Mouse (Mus musculus): ENCODE data around the gene Large1. TPM values are rescaled to one million over a fixed set of nuclear protein-coding genes. Genes with fewer than 3 reads are reported as not detected.
A peak's percentile ranks its signal among the peaks of the same experiment; 100 is the strongest.
"Not testable (repeated sequence)": the region's sequence is repeated elsewhere in the genome, so short reads cannot be mapped to it uniquely, and the experiment has no call there.

Large1 gene
- total RNA-seq, 2 experiments from 2014 or later = 148 to 155 TPM

- DNase-seq (ENCODE audit: low spot score in 2 of 2) = no peak
- H3K27ac ChIP-seq = no peak overlapping the region; the same call in 1 of the 2 replicates
- no peak overlapping the region for H3K4me3 ChIP-seq
- TF ChIP-seq CTCF (conservative IDR thresholded peaks at IDR 0.05) = no peak
Measured at GRCm38 (mm10) chr8:73017601-73018000, 335.7 kb downstream of the Large1 start.

GRCm38 (mm10) chr8:73016303-73016702 lies 337.0 kb downstream of the Large1 start:
- Histone ChIP-seq H3K4me3 (no peak overlapping the region), H3K27ac (no peak overlapping the region)
- DNase-seq (ENCODE audit: low spot score in 2 of 2) = no peak
- no peak for TF ChIP-seq CTCF (conservative IDR thresholded peaks at IDR 0.05)

GRCm38 (mm10) chr8:73007489-73007888 lies 345.9 kb downstream of the Large1 start:
- Histone ChIP-seq H3K27ac (no peak overlapping the region), H3K4me3 (no peak overlapping the region)
- DNase-seq (ENCODE audit: low spot score in 2 of 2) = peak; percentile 31 to 36
- peak; percentile 78 for TF ChIP-seq CTCF (conservative IDR thresholded peaks at IDR 0.05)

GRCm38 (mm10) chr8:73003858-73004257 lies 349.5 kb downstream of the Large1 start:
- peak in 1 of 2 experiments; percentile 45 for DNase-seq (ENCODE audit: low spot score in 2 of 2)
- Histone ChIP-seq H3K27ac (no peak overlapping the region), H3K4me3 (no peak overlapping the region)
- peak; percentile 85 for TF ChIP-seq CTCF (conservative IDR thresholded peaks at IDR 0.05)

GRCm38 (mm10) chr8:72993831-72994230 lies 359.5 kb downstream of the Large1 start:
- no peak for TF ChIP-seq CTCF (conservative IDR thresholded peaks at IDR 0.05)

GRCm38 (mm10) chr8:72990425-72990824 lies 362.9 kb downstream of the Large1 start:
- Histone ChIP-seq H3K27ac (no peak overlapping the region), H3K4me3 (no peak overlapping the region)
- DNase-seq (ENCODE audit: low spot score in 2 of 2) = no peak
- no peak for TF ChIP-seq CTCF (conservative IDR thresholded peaks at IDR 0.05)

More at GRCm38 (mm10) chr8:72993831-72994230, 359.5 kb downstream of the Large1 start:
- Histone ChIP-seq H3K4me3 (no peak overlapping the region), H3K27ac (no peak overlapping the region)
- DNase-seq (ENCODE audit: low spot score in 2 of 2) = no peak

- no peak for TF ChIP-seq CTCF (conservative IDR thresholded peaks at IDR 0.05)
- Histone ChIP-seq H3K27ac (no peak overlapping the region), H3K4me3 (no peak overlapping the region)
- no peak for DNase-seq (ENCODE audit: low spot score in 2 of 2)
Measured at GRCm38 (mm10) chr8:72982832-72983231, 370.5 kb downstream of the Large1 start.

- H3K4me3 ChIP-seq = no peak overlapping the region
- H3K27ac ChIP-seq = peak overlapping the region; percentile 23; the same call in 1 of the 2 replicates
- no peak for DNase-seq (ENCODE audit: low spot score in 2 of 2)
- no peak for TF ChIP-seq CTCF (conservative IDR thresholded peaks at IDR 0.05)
Measured at GRCm38 (mm10) chr8:72955074-72955473, 398.3 kb downstream of the Large1 start.

- not testable (repeated sequence) for H3K27ac ChIP-seq; DNase-seq (ENCODE audit: low spot score in 2 of 2); H3K4me3 ChIP-seq
- peak; percentile 66 for TF ChIP-seq CTCF (conservative IDR thresholded peaks at IDR 0.05)
Measured at GRCm38 (mm10) chr8:72941393-72941792, 411.9 kb downstream of the Large1 start.

GRCm38 (mm10) chr8:72919182-72919902 lies 434.0 kb downstream of the Large1 start:
- TF ChIP-seq CTCF (conservative IDR thresholded peaks at IDR 0.05) = no peak
- DNase-seq (ENCODE audit: low spot score in 2 of 2) = no peak
- Histone ChIP-seq H3K4me3 (no peak overlapping the region), H3K27ac (peak overlapping the region; percentile 43; the same call in 1 of the 2 replicates)

- no peak overlapping the region for H3K27ac ChIP-seq
- H3K4me3 ChIP-seq = no peak overlapping the region
- DNase-seq (ENCODE audit: low spot score in 2 of 2) = no peak
- TF ChIP-seq CTCF (conservative IDR thresholded peaks at IDR 0.05) = no peak
Measured at GRCm38 (mm10) chr8:72905491-72905890, 447.8 kb downstream of the Large1 start.

GRCm38 (mm10) chr8:72901591-72901990 lies 451.7 kb downstream of the Large1 start:
- no peak overlapping the region for H3K4me3 ChIP-seq
- TF ChIP-seq CTCF (conservative IDR thresholded peaks at IDR 0.05) = no peak
- DNase-seq (ENCODE audit: low spot score in 2 of 2) = no peak
- H3K27ac ChIP-seq = no peak overlapping the region

GRCm38 (mm10) chr8:72899321-72899720 lies 454.0 kb downstream of the Large1 start:
- no peak for DNase-seq (ENCODE audit: low spot score in 2 of 2)
- no peak overlapping the region for H3K4me3 ChIP-seq
- no peak overlapping the region for H3K27ac ChIP-seq
- no peak for TF ChIP-seq CTCF (conservative IDR thresholded peaks at IDR 0.05)

GRCm38 (mm10) chr8:72883033-72883432 lies 470.3 kb downstream of the Large1 start:
- DNase-seq (ENCODE audit: low spot score in 2 of 2) = no peak
- no peak overlapping the region for H3K4me3 ChIP-seq
- no peak for TF ChIP-seq CTCF (conservative IDR thresholded peaks at IDR 0.05)
- no peak overlapping the region for H3K27ac ChIP-seq
